Mouse (Mus musculus): ENCODE measurements at regions not wholly inside any gene's neighbourhood (a gene's known extent, or its start where the extent isn't known, plus 50 kb on each side); places are given as distances from the start of the nearest gene placed in this dataset.

- H3K4me2 ChIP-seq (ENCODE audit: low read depth, low read length), result no peak overlapping the region
- no peak for DNase-seq (ENCODE audit: low spot score)
- no peaks in the 10 kb centered on the region for H3K36me3 ChIP-seq (replicated peaks; ENCODE audit: control insufficient read depth, insufficient read depth, low read depth, low read length)
- 82% methylated on average over 8 of the region's 8 CpGs for WGBS
- H3K27ac ChIP-seq (replicated peaks; ENCODE audit: low read depth, low read length), result no peak overlapping the region
- no peak for ATAC-seq (replicated peaks; ENCODE audit: insufficient number of reproducible peaks, low FRiP score, low TSS enrichment, low read depth)
- no peak overlapping the region for H3K9ac ChIP-seq (replicated peaks; ENCODE audit: low read length)
- no peak overlapping the region for H3K4me3 ChIP-seq (ENCODE audit: low read depth, low read length)
- H3K9me3 ChIP-seq (replicated peaks; ENCODE audit: control insufficient read depth, low read length), result no peaks in the 10 kb centered on the region
- no peaks in the 10 kb centered on the region for H3K4me1 ChIP-seq (ENCODE audit: control insufficient read depth, insufficient read depth, low read length)
- H3K27me3 ChIP-seq (ENCODE audit: control insufficient read depth, insufficient read depth, low read length), result no peaks in the 10 kb centered on the region
These were observed 174.3 kb upstream of the Maf start for GRCm38 (mm10) chr8:115881881-115882280.

- ATAC-seq (replicated peaks; ENCODE audit: insufficient number of reproducible peaks, low FRiP score, low TSS enrichment, low read depth), result no peak
- Histone ChIP-seq H3K27me3 (ENCODE audit: control insufficient read depth, insufficient read depth, low read length) (no peaks in the 10 kb centered on the region), H3K27ac (replicated peaks; ENCODE audit: low read depth, low read length) (no peak overlapping the region), H3K36me3 (replicated peaks; ENCODE audit: control insufficient read depth, insufficient read depth, low read depth, low read length) (no peaks in the 10 kb centered on the region), H3K4me2 (ENCODE audit: low read depth, low read length) (no peak overlapping the region), H3K4me3 (ENCODE audit: low read depth, low read length) (no peak overlapping the region), H3K9ac (replicated peaks; ENCODE audit: low read length) (no peak overlapping the region), H3K9me3 (replicated peaks; ENCODE audit: control insufficient read depth, low read length) (no peaks in the 10 kb centered on the region), H3K4me1 (ENCODE audit: control insufficient read depth, insufficient read depth, low read length) (no peaks in the 10 kb centered on the region)
- DNase-seq (ENCODE audit: low spot score), result no peak
- WGBS, result 83% methylated on average over 7 of the region's 7 CpGs
These were observed 167.2 kb upstream of the Maf start for GRCm38 (mm10) chr8:115874789-115875188.

GRCm38 (mm10) chr8:115871381-115871780 is 163.8 kb upstream of the Maf start:
- DNase-seq (ENCODE audit: low spot score) (no peak), ATAC-seq (replicated peaks; ENCODE audit: insufficient number of reproducible peaks, low FRiP score, low TSS enrichment, low read depth) (no peak)
- Histone ChIP-seq H3K36me3 (replicated peaks; ENCODE audit: control insufficient read depth, insufficient read depth, low read depth, low read length) (no peaks in the 10 kb centered on the region), H3K9me3 (replicated peaks; ENCODE audit: control insufficient read depth, low read length) (no peaks in the 10 kb centered on the region), H3K9ac (replicated peaks; ENCODE audit: low read length) (no peak overlapping the region), H3K4me3 (ENCODE audit: low read depth, low read length) (no peak overlapping the region), H3K4me1 (ENCODE audit: control insufficient read depth, insufficient read depth, low read length) (no peaks in the 10 kb centered on the region), H3K27ac (replicated peaks; ENCODE audit: low read depth, low read length) (no peak overlapping the region), H3K4me2 (ENCODE audit: low read depth, low read length) (no peak overlapping the region), H3K27me3 (ENCODE audit: control insufficient read depth, insufficient read depth, low read length) (no peaks in the 10 kb centered on the region)
- WGBS, result 66% methylated on average over 5 of the region's 5 CpGs

GRCm38 (mm10) chr8:115861381-115861780 is 153.8 kb upstream of the Maf start:
- Histone ChIP-seq H3K27ac (replicated peaks; ENCODE audit: low read depth, low read length) (no peak overlapping the region), H3K9me3 (replicated peaks; ENCODE audit: control insufficient read depth, low read length) (no peaks in the 10 kb centered on the region), H3K36me3 (replicated peaks; ENCODE audit: control insufficient read depth, insufficient read depth, low read depth, low read length) (no peaks in the 10 kb centered on the region), H3K9ac (replicated peaks; ENCODE audit: low read length) (no peak overlapping the region), H3K4me3 (ENCODE audit: low read depth, low read length) (no peak overlapping the region), H3K4me1 (ENCODE audit: control insufficient read depth, insufficient read depth, low read length) (no peaks in the 10 kb centered on the region), H3K27me3 (ENCODE audit: control insufficient read depth, insufficient read depth, low read length) (no peaks in the 10 kb centered on the region), H3K4me2 (ENCODE audit: low read depth, low read length) (no peak overlapping the region)
- ATAC-seq (replicated peaks; ENCODE audit: insufficient number of reproducible peaks, low FRiP score, low TSS enrichment, low read depth) (no peak), DNase-seq (ENCODE audit: low spot score) (no peak)
- WGBS, result 72% methylated on average over 3 of the region's 3 CpGs

- Histone ChIP-seq H3K4me3 (ENCODE audit: low read depth, low read length) (no peak overlapping the region), H3K4me2 (ENCODE audit: low read depth, low read length) (no peak overlapping the region), H3K9ac (replicated peaks; ENCODE audit: low read length) (no peak overlapping the region), H3K9me3 (replicated peaks; ENCODE audit: control insufficient read depth, low read length) (no peaks in the 10 kb centered on the region), H3K27ac (replicated peaks; ENCODE audit: low read depth, low read length) (no peak overlapping the region), H3K4me1 (ENCODE audit: control insufficient read depth, insufficient read depth, low read length) (no peaks in the 10 kb centered on the region), H3K36me3 (replicated peaks; ENCODE audit: control insufficient read depth, insufficient read depth, low read depth, low read length) (no peaks in the 10 kb centered on the region), H3K27me3 (ENCODE audit: control insufficient read depth, insufficient read depth, low read length) (no peaks in the 10 kb centered on the region)
- 82% methylated on average over 8 of the region's 8 CpGs for WGBS
- DNase-seq (ENCODE audit: low spot score) (no peak), ATAC-seq (replicated peaks; ENCODE audit: insufficient number of reproducible peaks, low FRiP score, low TSS enrichment, low read depth) (no peak)
These were observed 151.8 kb upstream of the Maf start for GRCm38 (mm10) chr8:115859406-115859805.

GRCm38 (mm10) chr8:115856816-115857215 is 149.2 kb upstream of the Maf start:
- 91% methylated on average over 10 of the region's 10 CpGs for WGBS

GRCm38 (mm10) chr8:115855934-115856629 is 148.5 kb upstream of the Maf start:
- H3K4me3 ChIP-seq (ENCODE audit: low read depth, low read length), result no peak overlapping the region
- no peak overlapping the region for H3K4me2 ChIP-seq (ENCODE audit: low read depth, low read length)
- H3K36me3 ChIP-seq (replicated peaks; ENCODE audit: control insufficient read depth, insufficient read depth, low read depth, low read length), result no peaks in the 10 kb centered on the region
- no peaks in the 10 kb centered on the region for H3K9me3 ChIP-seq (replicated peaks; ENCODE audit: control insufficient read depth, low read length)
- H3K27ac ChIP-seq (replicated peaks; ENCODE audit: low read depth, low read length), result no peak overlapping the region
- no peaks in the 10 kb centered on the region for H3K4me1 ChIP-seq (ENCODE audit: control insufficient read depth, insufficient read depth, low read length)
- H3K27me3 ChIP-seq (ENCODE audit: control insufficient read depth, insufficient read depth, low read length), result no peaks in the 10 kb centered on the region
- H3K9ac ChIP-seq (replicated peaks; ENCODE audit: low read length), result no peak overlapping the region
- DNase-seq (ENCODE audit: low spot score) (no peak), ATAC-seq (replicated peaks; ENCODE audit: insufficient number of reproducible peaks, low FRiP score, low TSS enrichment, low read depth) (no peak)
- 90% methylated on average over 8 of the region's 8 CpGs for WGBS

More at GRCm38 (mm10) chr8:115856816-115857215, 149.2 kb upstream of the Maf start:
- no peak overlapping the region for H3K4me2 ChIP-seq (ENCODE audit: low read depth, low read length)
- no peak for ATAC-seq (replicated peaks; ENCODE audit: insufficient number of reproducible peaks, low FRiP score, low TSS enrichment, low read depth)
- no peak for DNase-seq (ENCODE audit: low spot score)
- no peak overlapping the region for H3K9ac ChIP-seq (replicated peaks; ENCODE audit: low read length)
- no peaks in the 10 kb centered on the region for H3K4me1 ChIP-seq (ENCODE audit: control insufficient read depth, insufficient read depth, low read length)
- H3K27me3 ChIP-seq (ENCODE audit: control insufficient read depth, insufficient read depth, low read length), result no peaks in the 10 kb centered on the region
- no peaks in the 10 kb centered on the region for H3K36me3 ChIP-seq (replicated peaks; ENCODE audit: control insufficient read depth, insufficient read depth, low read depth, low read length)
- no peaks in the 10 kb centered on the region for H3K9me3 ChIP-seq (replicated peaks; ENCODE audit: control insufficient read depth, low read length)
- no peak overlapping the region for H3K4me3 ChIP-seq (ENCODE audit: low read depth, low read length)
- no peak overlapping the region for H3K27ac ChIP-seq (replicated peaks; ENCODE audit: low read depth, low read length)

- Histone ChIP-seq H3K9ac (replicated peaks; ENCODE audit: low read length) (no peak overlapping the region), H3K27me3 (ENCODE audit: control insufficient read depth, insufficient read depth, low read length) (no peaks in the 10 kb centered on the region), H3K9me3 (replicated peaks; ENCODE audit: control insufficient read depth, low read length) (no peaks in the 10 kb centered on the region), H3K4me3 (ENCODE audit: low read depth, low read length) (no peak overlapping the region), H3K4me1 (ENCODE audit: control insufficient read depth, insufficient read depth, low read length) (no peaks in the 10 kb centered on the region), H3K4me2 (ENCODE audit: low read depth, low read length) (no peak overlapping the region), H3K27ac (replicated peaks; ENCODE audit: low read depth, low read length) (no peak overlapping the region), H3K36me3 (replicated peaks; ENCODE audit: control insufficient read depth, insufficient read depth, low read depth, low read length) (no peaks in the 10 kb centered on the region)
- ATAC-seq (replicated peaks; ENCODE audit: insufficient number of reproducible peaks, low FRiP score, low TSS enrichment, low read depth) (no peak), DNase-seq (ENCODE audit: low spot score) (no peak)
- whole genome bisulfite sequencing, result 88% methylated on average over 9 of the region's 9 CpGs
These were observed 146.8 kb upstream of the Maf start for GRCm38 (mm10) chr8:115854209-115854900.

All from embryonic facial prominence, embryonic 11.5 days (tissue).